23 mouse cellular contexts compared by ENCODE assay signal in genomic region chr15:27691213-27691612, GRCm38 (mm10). TPM values are rescaled to one million over a fixed set of nuclear protein-coding genes. Genes with fewer than 3 reads are reported as not detected.
DNase-seq lines count a peak whose midpoint lies in the region; ATAC-seq and TF ChIP-seq lines count a peak whose summit lies in the region.
"Had no signal": no experiment of that assay in that cellular context is flagged by ENCODE, and none has a peak within 500 bp of the region (broad histone marks: within the 10 kb centered on the region; RNA-seq: fewer than 3 reads in every experiment).

No protein-coding gene starts in this region.

- no peak for DNase-seq in frontal cortex, postnatal 36 days (ENCODE audit: low spot score in 2 of 2)
- no peak for DNase-seq in kidney, postnatal 4 days
- peak; percentile 32 for DNase-seq in kidney, postnatal 0 days (ENCODE audit: low spot score)
- DNase-seq in kidney, adult 8-10 months: no peak
- DNase-seq: adrenal gland, adult 8-10 months; adrenal gland, postnatal 14 days; adrenal gland, postnatal 36 days; B cell, adult 2 months; cerebellum, adult 11-12 months; cerebellum, adult 2 months; cerebellum, adult 9-10 months; cerebellum, postnatal 10 days; cerebellum, postnatal 25 days had no signal

- no peak overlapping the region for H3K4me2 ChIP-seq in kidney, embryonic 15.5 days
- H3K4me2 ChIP-seq in kidney, postnatal 0 days (ENCODE audit: low read length): no peak overlapping the region
- H3K4me2 ChIP-seq: embryonic facial prominence, embryonic 12.5 days; forebrain, embryonic 13.5 days; forebrain, embryonic 15.5 days had no signal

- peak; percentile 55; the same call in 1 of the 2 replicates for ATAC-seq in frontal cortex, adult (ENCODE audit: low TSS enrichment)
- peak; percentile 40; the same call in 1 of the 2 replicates for ATAC-seq in kidney, embryonic 15.5 days (replicated peaks; ENCODE audit: low FRiP score)
- peak; percentile 68; the same call in 1 of the 2 replicates for ATAC-seq in kidney, postnatal 0 days (replicated peaks; ENCODE audit: low FRiP score, low read depth)
- ATAC-seq: activated CD4-positive, CD25-positive, alpha-beta regulatory T cell, adult 4 months; CD4-positive, CD25-positive, alpha-beta regulatory T cell, adult 4 months; forebrain, embryonic 13.5 days; forebrain, embryonic 15.5 days; Patski had no signal

- H3K9me3 ChIP-seq in kidney, embryonic 15.5 days (replicated peaks): no peaks in the 10 kb centered on the region
- no peaks in the 10 kb centered on the region for H3K9me3 ChIP-seq in kidney, postnatal 0 days (replicated peaks; ENCODE audit: low read length)
- H3K9me3 ChIP-seq: embryonic facial prominence, embryonic 10.5 days; embryonic facial prominence, embryonic 12.5 days; forebrain, embryonic 13.5 days; forebrain, embryonic 15.5 days; G1E had no signal

- no peak for TF ChIP-seq CTCF in kidney, postnatal 0 days (IDR thresholded peaks at IDR 0.05; ENCODE audit: low read depth)

- 0 out of 2 replicates have a peak overlapping the region, but pooled peaks have one; percentile 45 for H3K27ac ChIP-seq in kidney, embryonic 15.5 days
- no peak overlapping the region for H3K27ac ChIP-seq in kidney, postnatal 0 days
- H3K27ac ChIP-seq: embryonic facial prominence, embryonic 10.5 days; embryonic facial prominence, embryonic 12.5 days; forebrain, embryonic 13.5 days; forebrain, embryonic 15.5 days had no signal

- no peak overlapping the region for H3K4me3 ChIP-seq in kidney, embryonic 15.5 days (replicated peaks)
- no peak overlapping the region for H3K4me3 ChIP-seq in kidney, postnatal 0 days (replicated peaks; ENCODE audit: low read depth, low read length)
- H3K4me3 ChIP-seq: embryonic facial prominence, embryonic 10.5 days; embryonic facial prominence, embryonic 12.5 days; forebrain, embryonic 13.5 days; forebrain, embryonic 15.5 days had no signal

- no peaks in the 10 kb centered on the region for H3K36me3 ChIP-seq in kidney, embryonic 15.5 days
- H3K36me3 ChIP-seq in kidney, postnatal 0 days (ENCODE audit: insufficient read depth, low read length): no peaks in the 10 kb centered on the region
- H3K36me3 ChIP-seq: embryonic facial prominence, embryonic 10.5 days; embryonic facial prominence, embryonic 12.5 days; forebrain, embryonic 15.5 days; G1E had no signal

- peaks cover 6% of the 10 kb centered on the region; the same call in 1 of the 2 replicates for H3K4me1 ChIP-seq in kidney, embryonic 15.5 days
- H3K4me1 ChIP-seq in kidney, postnatal 0 days (replicated peaks; ENCODE audit: insufficient read depth, low read length): no peaks in the 10 kb centered on the region
- H3K4me1 ChIP-seq: embryonic facial prominence, embryonic 10.5 days; embryonic facial prominence, embryonic 12.5 days; forebrain, embryonic 13.5 days; forebrain, embryonic 15.5 days had no signal

- no peaks in the 10 kb centered on the region for H3K27me3 ChIP-seq in kidney, embryonic 15.5 days
- no peaks in the 10 kb centered on the region for H3K27me3 ChIP-seq in kidney, postnatal 0 days (ENCODE audit: insufficient read depth, low read length)
- H3K27me3 ChIP-seq: embryonic facial prominence, embryonic 12.5 days; forebrain, embryonic 13.5 days; forebrain, embryonic 15.5 days had no signal

- no peak overlapping the region for H3K9ac ChIP-seq in kidney, embryonic 15.5 days
- H3K9ac ChIP-seq in kidney, postnatal 0 days (ENCODE audit: low read depth, low read length): no peak overlapping the region
- H3K9ac ChIP-seq: embryonic facial prominence, embryonic 12.5 days; forebrain, embryonic 13.5 days; forebrain, embryonic 15.5 days had no signal

- WGBS in kidney, embryonic 15.5 days: 69% methylated on average over 7 of the region's 7 CpGs
- WGBS in kidney, postnatal 0 days: 50% methylated on average over 7 of the region's 7 CpGs

RNA-seq across cellular contexts. Expression of gene Otulinl, which starts 9.8 kb away (rescaled TPM):
- polyA plus RNA-seq in kidney, embryonic 15.5 days (2015; fragmentation: Nextera tagmentation; extraction: Ambion mirVana): 26.5 and 30.5 TPM in 2 replicates
- 27.2 and 28.4 TPM in 2 replicates for polyA plus RNA-seq in kidney, postnatal 0 days (2015; fragmentation: Nextera tagmentation; extraction: Ambion mirVana)
- polyA plus RNA-seq: G1E had no signal
